12 mouse cellular contexts compared by ENCODE assay signal in the genomic region with DNA sequence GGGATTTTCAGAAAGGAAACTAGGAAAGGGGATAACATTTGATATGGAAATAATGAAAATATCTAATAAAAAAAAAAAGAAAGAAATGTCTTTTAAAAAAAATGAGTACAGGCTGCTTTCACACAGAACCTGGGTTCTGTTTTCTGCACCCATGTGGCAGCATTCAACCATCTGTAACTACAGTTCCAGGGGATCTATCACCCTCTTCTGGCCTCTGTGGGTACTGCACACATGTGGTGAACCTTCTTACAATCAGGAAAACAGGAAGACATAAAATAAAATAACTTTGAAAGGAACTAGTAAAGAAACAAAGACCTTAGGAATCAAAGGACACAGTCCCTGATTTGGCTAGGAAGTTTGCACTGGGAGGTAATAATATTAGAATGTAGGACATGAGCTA.
DNase-seq lines count a peak whose midpoint lies in the region; TF ChIP-seq lines count a peak whose summit lies in the region.
"Had no signal": no experiment of that assay in that cellular context is flagged by ENCODE, and none has a peak within 500 bp of the region (broad histone marks: within the 10 kb centered on the region; RNA-seq: fewer than 3 reads in every experiment).

No protein-coding gene starts in this region.

- TF ChIP-seq POLR2A in thymus, adult 2 months (IDR thresholded peaks at IDR 0.05; ENCODE audit: control insufficient read depth, extremely low read depth, insufficient read depth, low read length, poor library complexity), result no peak
- no peak for TF ChIP-seq POLR2A in brain, embryonic 14.5 days (IDR thresholded peaks at IDR 0.05; ENCODE audit: borderline replicate concordance, extremely low read depth, insufficient read depth, insufficient read length, poor library complexity, severe bottlenecking)

- H3K27me3 ChIP-seq in thymus, adult 2 months (ENCODE audit: control insufficient read depth, insufficient read depth, low read length), result no peaks in the 10 kb centered on the region
- H3K27me3 ChIP-seq: limb, embryonic 15.5 days had no signal

- no peak overlapping the region for H3K27ac ChIP-seq in thymus, adult 2 months (ENCODE audit: control insufficient read depth, insufficient read depth, low read length)
- H3K27ac ChIP-seq: forebrain, embryonic 10.5 days; limb, embryonic 15.5 days had no signal

- H3K4me1 ChIP-seq in thymus, adult 2 months (replicated peaks; ENCODE audit: control insufficient read depth, insufficient read depth, low read length), result no peaks in the 10 kb centered on the region
- H3K4me1 ChIP-seq: forebrain, embryonic 10.5 days; limb, embryonic 15.5 days had no signal

- no peak for TF ChIP-seq CTCF in thymus, adult 2 months (IDR thresholded peaks at IDR 0.05; ENCODE audit: borderline replicate concordance, control insufficient read depth, extremely low read depth, insufficient read depth, low read length, poor library complexity)
- peak; percentile 33; the same call in 1 of the 2 replicates for TF ChIP-seq CTCF in brain, embryonic 14.5 days (IDR thresholded peaks at IDR 0.05; ENCODE audit: borderline replicate concordance, extremely low read depth, insufficient read depth, insufficient read length)

- DNase-seq in kidney, postnatal 10 days, result peak; percentile 20
- no peak for DNase-seq in kidney, adult 8-10 months
- peak; percentile 31 for DNase-seq in thymus, adult 2 months
- DNase-seq in thymus, adult 18-20 months, result no peak
- DNase-seq in brain, embryonic 14.5 days (ENCODE audit: low read depth), result no peak
- no peak for DNase-seq in adrenal gland, postnatal 14 days
- no peak for DNase-seq in heart, adult 11 months
- DNase-seq: cerebellum, adult 2 months; gastrocnemius, postnatal 25 days; kidney, adult 18-20 months had no signal

- H3K36me3 ChIP-seq in thymus, adult 2 months (ENCODE audit: control insufficient read depth, insufficient read depth, low read length), result no peaks in the 10 kb centered on the region
- H3K36me3 ChIP-seq: forebrain, embryonic 10.5 days; limb, embryonic 15.5 days had no signal

- H3K4me3 ChIP-seq in thymus, adult 2 months (ENCODE audit: control insufficient read depth, insufficient read depth, low read length), result no peak overlapping the region
- H3K4me3 ChIP-seq: forebrain, embryonic 10.5 days; limb, embryonic 15.5 days had no signal

Comparison
In these comparisons a context has a peak if more than half of its experiments do, and no peak if none do; other contexts are left out.
1. DNase-seq: peak in kidney, postnatal 10 days (single experiment) and thymus, adult 2 months (single experiment); none in kidney, adult 8-10 months (0 of 2), thymus, adult 18-20 months (0 of 2), brain, embryonic 14.5 days (single experiment), adrenal gland, postnatal 14 days (single experiment) and heart, adult 11 months (single experiment).